Mouse (Mus musculus): Measurements from ENCODE around the gene Mrpl40.

- TF ChIP-seq CTCF (IDR thresholded peaks at IDR 0.05; ENCODE audit: control insufficient read depth, insufficient read depth, insufficient replicate concordance, low read depth, low read length), result no peak
- TF ChIP-seq POLR2A (IDR thresholded peaks at IDR 0.05; ENCODE audit: control insufficient read depth, low read depth, low read length), result no peak
Observed at GRCm38 (mm10) chr16:18896429-18896828, 19.8 kb upstream of the Mrpl40 start.
